Mouse (Mus musculus) urinary bladder, adult 2 months (tissue): ENCODE measurements at regions not wholly inside any gene's neighbourhood (a gene's known extent, or its start where the extent isn't known, plus 50 kb on each side); places are given as distances from the start of the nearest gene placed in this dataset.

Experiments used
- DNase-seq: peaks from one replicate; pipeline ENCODE4 v3.0.0; 2022; ENCODE audit warnings: low spot score

- DNase-seq = no peak
Measured at GRCm38 (mm10) chr9:117967080-117967479, 73.2 kb upstream of the Azi2 start.

GRCm38 (mm10) chr9:117966326-117966989 lies 73.8 kb upstream of the Azi2 start:
- no peak for DNase-seq

DNA sequence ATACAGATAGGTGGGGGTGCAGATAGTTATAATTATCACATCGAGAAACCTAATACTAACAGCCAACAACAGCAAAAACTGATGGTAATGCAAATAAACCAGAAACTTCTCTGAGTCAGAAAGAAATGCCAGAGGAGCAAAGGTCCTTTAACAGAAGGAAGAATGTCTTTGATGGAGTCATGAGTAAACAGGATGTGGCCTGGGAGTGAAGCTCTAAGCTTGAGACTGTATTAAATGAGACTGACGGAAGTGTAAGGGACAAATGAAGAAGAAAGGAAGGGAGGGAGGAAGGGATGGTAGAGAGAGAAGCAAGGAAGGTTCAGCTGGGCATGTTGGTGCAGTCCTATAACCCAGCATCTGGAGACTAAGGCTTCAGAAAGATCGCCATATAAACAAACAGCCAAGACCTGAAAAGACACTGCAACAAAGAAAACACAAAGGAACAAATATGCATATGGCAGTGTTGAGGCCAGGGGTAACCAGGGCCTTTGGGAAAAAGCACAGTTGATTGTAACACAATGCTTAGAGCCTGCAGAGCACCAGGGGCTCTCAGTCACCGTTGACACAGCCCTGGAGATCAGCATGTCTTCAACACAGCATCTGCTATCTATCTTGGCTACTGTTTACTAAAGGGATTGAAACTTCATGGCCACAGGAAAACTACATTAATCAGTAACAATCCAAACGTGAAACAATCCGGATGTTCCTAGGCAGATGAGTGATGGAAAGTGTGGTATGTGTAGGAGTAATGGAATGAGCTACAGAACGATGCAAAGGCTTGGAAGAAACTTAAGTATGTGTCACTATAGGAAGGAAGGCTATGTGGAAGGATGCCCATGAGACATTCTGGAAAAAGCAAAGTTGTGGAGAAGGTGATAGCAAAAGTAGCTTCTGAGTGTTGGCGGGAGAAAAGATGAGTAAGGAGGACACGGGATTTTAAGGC lies 77.9 kb upstream of the Azi2 start:
- DNase-seq = no peak

DNA sequence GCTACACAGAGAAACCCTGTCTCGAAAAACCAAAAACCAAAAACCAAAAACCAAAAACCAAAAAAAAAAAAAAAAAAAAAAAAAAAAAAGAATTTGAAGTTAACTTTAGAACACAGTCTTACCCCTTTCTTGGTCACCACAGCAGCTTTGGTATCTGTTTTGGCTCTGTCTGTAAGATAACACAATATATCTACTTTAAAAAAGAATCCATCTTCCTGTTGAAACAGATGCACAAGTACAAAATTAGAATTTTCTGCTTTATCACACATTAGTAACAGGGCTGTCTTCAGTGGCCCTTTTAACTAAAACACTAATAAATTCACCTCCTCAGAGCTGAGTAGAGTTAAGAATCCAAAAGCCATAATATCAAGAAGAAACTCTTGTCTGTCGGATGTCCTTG lies 80.5 kb upstream of the Azi2 start:
- DNase-seq = no peak

DNA sequence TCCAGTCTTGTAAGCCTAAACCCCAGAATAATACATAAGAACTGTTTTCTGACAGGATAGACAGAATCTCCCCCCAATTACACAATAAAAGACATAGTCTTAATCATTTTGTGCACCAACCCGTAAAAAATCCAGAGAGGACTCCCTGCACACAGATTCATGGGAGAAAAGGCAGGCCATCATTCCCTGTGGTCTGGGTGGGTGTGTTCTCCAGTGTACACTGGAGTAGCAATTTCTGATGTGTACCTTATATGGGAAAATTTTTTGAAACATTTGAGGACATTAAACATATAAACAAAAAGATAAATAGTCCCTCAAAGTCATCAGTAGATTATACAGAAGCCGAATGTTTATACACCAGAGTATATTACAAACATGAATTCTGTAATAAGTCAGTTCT lies 83.1 kb upstream of the Azi2 start:
- DNase-seq = no peak

GRCm38 (mm10) chr9:117956691-117957090 lies 83.6 kb upstream of the Azi2 start:
- DNase-seq = no peak

DNA sequence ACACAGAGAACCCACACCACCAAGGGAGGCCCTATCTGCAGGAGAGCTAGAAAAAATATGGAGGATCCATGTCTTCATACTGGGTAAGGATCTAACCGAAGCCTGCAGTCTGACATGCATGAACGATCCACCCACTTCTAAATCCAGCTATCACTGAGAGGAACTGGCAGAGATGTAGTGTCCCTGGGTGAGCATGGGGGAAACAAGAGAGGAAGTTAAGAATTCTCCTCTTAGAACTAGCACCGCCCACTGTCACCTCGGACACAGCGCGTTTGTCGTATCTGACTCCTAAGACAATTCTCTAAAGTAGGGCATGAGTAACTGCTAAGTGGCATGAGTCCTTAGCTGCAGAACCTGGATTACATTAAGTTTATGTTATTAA lies 112.8 kb upstream of the Azi2 start:
- DNase-seq = no peak

DNA sequence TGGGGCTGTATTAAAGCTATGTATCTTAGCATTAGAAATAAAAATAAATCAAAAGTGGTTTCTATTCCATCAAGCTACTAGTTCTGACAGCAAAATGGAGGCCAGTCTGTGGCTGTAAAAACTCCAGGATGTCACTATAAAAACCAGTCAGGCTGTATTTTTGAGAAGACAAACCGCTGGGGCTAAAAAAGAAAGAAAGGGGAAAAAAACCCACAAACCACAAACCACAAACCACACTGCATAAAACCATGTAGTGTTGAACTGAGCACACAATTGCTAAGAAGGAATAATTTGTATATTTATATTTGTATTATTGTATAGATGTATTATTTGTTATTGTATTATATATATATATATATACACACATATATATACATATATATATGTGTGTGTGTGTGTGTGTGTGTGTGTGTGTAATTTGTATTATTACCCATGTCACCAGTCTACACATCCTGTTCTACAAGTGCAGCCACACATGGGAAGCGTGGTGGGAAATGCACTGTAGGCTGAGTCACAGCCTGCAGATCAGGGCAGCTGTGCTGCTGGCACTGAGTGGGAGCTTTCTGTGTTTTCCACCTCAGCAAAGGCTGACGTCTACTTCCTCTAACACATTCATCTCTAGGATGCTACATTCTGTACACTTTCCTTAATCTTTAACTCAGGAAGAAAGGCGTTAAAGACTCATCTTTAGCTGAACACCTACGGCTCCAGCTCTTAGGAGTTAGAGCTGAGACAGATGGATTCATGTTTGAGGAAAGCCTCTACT lies 113.4 kb upstream of the Azi2 start:
- no peak for DNase-seq

GRCm38 (mm10) chr9:117922992-117923391 lies 117.3 kb upstream of the Azi2 start:
- no peak for DNase-seq

DNA sequence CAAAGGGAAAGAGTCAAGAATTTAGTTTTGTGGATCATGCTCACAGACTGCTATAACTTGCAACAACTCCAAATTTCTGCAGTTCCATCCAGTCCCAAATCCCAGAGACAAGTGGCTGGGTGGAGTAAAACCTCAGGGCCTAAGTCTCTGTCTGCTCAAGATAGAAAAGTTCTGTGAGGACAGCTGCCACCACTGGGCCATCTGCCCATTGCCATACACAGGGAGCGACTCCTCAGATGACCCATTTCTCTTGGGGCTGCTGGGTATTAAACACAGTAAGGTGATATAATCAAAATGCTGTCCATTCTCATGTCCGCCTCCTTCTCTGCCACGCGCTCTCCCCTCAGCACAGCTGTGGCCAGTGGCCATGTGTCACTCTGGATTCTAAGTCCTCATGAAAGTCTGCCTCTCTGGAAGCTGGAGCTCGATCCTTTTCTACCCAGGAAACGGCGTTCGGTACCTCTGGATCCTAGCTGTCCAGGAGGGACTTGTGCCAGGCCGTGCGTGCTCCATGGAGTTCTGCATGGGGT lies 132.3 kb upstream of the Azi2 start:
- DNase-seq = no peak

- no peak for DNase-seq
Measured at GRCm38 (mm10) chr9:117905045-117905747, 135.1 kb upstream of the Azi2 start.

- no peak for DNase-seq
Measured at GRCm38 (mm10) chr9:117904621-117905020, 135.7 kb upstream of the Azi2 start.

DNA sequence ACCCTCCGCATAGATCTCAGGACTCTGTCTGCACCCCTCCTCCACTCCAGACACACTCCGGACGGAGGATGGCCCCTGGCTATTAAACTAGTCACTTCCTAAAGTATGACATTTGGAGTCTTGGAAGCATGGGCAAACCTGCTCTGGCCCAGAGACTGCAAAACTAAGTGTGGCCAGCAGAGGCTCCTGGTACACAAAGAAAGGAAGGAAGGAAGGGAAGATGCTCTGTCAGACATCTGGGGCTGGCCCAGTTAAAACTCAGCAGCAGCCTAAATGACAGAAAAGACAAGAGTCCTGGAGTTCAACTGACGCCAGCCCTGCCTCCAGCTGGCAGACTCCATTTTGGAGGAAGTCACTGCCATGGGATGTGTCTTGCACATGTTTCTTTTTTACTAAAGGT lies 137.3 kb upstream of the Azi2 start:
- no peak for DNase-seq

DNA sequence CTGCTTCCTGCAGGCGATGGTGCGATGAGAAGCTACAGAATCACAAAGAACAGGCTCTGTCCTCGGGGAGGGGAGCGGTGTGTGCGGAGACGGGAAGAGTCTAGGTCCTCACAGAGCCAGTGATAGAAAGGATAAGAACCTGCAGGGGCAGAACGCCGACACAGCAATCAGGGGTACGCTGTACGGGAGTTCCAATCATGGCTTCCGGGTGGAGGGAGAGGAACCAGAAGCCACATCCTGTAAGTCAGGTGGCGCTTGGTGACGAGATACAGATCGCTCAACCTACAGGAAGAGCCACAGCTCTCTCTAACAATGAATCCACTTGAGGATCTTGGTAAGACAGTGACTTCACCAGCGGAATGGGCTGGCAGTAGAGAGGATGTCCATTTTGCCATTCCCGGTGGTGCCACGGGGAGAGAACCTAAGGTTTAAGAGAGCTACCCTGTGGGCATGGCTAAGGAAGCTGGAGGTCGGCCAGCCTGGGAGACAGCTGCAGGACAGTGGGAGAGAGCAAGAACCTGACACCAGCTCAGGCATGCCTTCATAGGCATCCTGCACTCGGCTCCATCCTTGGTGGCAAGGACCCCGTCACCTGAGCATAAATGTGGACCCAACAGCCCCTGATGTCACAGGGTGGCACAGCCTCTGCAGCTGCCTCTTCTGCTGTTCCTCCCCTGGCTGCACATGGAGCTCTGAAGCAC lies 137.9 kb upstream of the Azi2 start:
- DNase-seq = no peak

DNA sequence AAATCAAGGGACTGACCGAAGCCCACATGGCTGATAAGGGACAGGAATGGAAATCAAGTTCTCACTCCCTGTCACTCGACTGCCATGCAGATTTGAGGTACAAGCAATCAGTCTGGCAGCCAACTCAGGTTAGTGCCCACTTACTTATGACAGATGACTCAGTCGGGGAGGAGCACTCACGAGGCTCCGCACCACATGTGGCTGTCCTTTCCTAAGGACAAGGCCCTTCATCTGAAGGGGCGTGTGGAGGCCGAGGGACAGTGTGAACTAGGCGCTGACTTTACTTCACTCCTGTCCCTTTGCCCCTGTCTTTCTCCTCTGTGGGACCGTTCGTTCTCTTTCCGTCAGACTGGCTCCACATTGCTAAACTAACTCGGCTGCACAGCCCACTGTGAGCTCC lies 139.7 kb upstream of the Azi2 start:
- no peak for DNase-seq

GRCm38 (mm10) chr9:117896517-117896916 lies 143.8 kb upstream of the Azi2 start:
- DNase-seq = no peak

DNA sequence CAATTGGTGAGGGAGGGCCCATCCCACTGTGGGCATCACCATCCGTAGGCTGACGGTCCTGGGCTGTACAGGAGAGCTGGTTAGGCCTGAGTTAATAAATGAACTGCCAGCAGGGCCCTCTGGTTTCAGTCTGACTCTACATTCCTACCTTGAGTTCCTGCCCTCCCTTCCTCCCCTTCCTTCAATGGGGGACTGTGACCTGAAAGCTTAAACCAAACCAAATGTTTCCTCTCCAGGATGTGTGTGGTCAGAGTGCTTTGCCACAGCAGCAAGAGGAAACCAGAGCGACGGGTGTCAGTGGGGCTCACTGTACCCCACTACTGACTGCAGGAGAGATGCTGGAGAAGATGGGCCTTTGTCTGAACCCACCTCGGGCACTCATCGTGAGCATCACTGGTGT lies 147.7 kb upstream of the Azi2 start:
- DNase-seq = no peak

GRCm38 (mm10) chr9:117873172-117873571 lies 167.1 kb upstream of the Azi2 start:
- DNase-seq = no peak

- peak; percentile 22 for DNase-seq
Measured at GRCm38 (mm10) chr9:117872387-117873081, 167.8 kb upstream of the Azi2 start.

DNA sequence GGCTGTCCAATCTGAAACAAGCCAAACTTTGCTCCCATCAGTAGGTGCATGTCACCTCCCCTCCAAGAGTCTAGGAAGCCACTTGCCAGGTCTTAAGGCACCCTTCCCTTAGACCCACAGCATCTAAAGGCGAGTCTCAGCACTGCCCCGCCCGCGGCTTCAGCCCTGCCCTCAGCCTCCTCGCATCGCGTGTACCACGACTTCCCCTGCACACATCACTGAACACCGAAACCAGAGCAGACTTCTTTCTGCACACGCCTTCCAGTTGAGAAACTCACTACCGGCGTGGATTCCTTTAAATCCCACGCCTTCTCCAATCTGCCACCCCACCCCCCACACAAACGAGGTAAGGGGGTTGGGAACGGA lies 168.3 kb upstream of the Azi2 start:
- no peak for DNase-seq
